Mouse (Mus musculus) megakaryocyte-erythroid progenitor cell, adult 5 weeks (primary cell): Measurements from ENCODE around the gene Olfr632. TPM values are rescaled to one million over a fixed set of nuclear protein-coding genes. Genes with fewer than 3 reads are reported as not detected.

Experiments used
- polyA plus RNA-seq: library from polyadenylated mRNA; stranded (reverse); fragments of >175 nt; gene quantifications from 2 replicates; pipeline ENCODE4 v1.2.3, GENCODE M21; 2012

Gene Olfr632
- not detected in 2 replicates for polyA plus RNA-seq

DNA sequence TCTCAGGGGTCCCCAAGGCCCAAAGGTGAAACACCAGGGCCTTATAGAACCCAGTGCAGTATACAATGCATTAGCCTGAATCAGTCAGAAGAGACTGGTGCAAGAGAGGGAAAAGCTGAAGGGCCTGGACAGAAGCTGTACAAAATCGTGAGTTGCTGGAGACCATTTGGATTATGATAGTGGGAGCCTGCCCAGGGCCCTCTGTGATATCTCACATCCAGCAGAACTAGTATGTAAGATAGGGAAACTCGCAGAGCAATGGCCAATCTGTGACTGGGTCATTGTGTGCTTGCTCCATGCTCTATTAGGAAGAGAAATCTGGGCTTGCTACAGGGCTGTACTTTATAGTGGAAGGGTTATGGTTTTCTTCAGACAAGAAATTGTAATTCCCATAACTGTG lies at the start of gene Olfr632:
TSS of gene Olfr632 (plus strand) at position 84 of the 400 bp plus-strand sequence.

GRCm38 (mm10) chr7:103886152-103886551 lies 48.0 kb upstream of the Olfr632 start, which contains the start of gene Olfr66:
Gene Olfr66, minus strand, starts transcription at chr7:103886252.

GRCm38 (mm10) chr7:103894385-103894784 lies 39.8 kb upstream of the Olfr632 start, which contains the start of gene Olfr64:
Gene Olfr64, minus strand, starts transcription at chr7:103894485.

DNA sequence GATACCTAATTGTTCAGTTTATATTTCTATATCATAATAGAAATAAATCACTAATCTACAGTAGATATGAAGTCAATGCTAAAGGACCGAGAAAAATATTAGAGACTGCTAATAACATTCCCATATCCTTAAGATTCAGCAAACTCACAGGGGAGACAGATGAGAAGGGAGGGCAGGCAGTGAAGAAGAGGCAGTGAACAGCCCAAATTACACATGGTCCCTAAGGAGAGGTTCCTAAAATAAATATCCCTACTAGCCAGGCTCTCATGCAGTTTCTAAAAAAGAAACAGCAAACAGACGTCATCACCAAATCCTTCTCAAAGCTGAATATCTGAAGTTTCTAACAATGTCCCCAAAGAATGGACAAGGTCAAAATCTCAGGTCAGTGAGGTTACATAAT lies 31.0 kb upstream of the Olfr632 start, which contains the start of gene Olfr65:
TSS of gene Olfr65 (plus strand) at position 301 of the 400 bp plus-strand sequence.

DNA sequence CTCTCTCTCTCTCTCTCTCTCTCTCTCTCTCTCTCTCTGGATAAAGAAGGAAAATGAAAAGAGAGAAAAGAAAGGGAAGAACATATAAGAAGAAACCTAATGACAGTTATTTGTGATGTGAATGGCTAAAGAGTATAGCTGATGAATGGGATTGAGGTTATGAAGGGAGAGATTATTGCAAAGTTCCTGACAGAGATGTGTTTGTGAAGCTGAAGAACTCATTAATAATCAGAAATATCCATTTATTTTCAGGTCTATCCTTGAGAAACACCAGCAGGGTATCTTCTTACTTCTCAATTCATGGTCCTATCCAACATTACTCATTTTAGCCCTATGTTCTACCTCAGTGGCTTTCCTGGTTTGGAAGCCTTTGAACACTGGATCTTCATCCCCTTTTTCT lies 5.6 kb upstream of the Olfr632 start, which contains the start of gene Olfr631:
TSS of gene Olfr631 (plus strand) at position 301 of the 400 bp plus-strand sequence.

GRCm38 (mm10) chr7:103944137-103944536 lies 10.0 kb downstream of the Olfr632 start, which contains the start of gene Olfr633:
Gene Olfr633, plus strand, starts transcription at chr7:103944437.

DNA sequence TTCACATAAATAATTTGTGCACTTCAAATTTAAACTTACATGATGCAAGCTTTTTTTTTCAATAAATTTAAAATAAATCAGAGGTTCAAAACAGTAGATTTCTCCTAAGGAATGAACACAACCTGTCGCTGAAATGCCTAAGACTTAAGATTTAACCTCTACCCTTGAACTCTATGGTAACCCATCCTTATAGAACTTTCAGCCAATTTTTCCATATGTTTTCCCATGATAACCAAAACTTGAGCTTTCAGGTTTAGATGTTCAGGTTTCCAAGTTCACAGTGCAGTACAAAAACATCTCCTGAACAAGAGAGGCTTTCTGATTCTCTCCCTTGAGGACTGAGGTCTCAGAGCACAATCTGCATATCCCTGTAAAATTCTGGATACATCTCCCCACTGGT lies 36.7 kb downstream of the Olfr632 start, which contains the start of gene Olfr635:
TSS of gene Olfr635 (plus strand) at position 301 of the 400 bp plus-strand sequence.

Other genes with a start within 250 kb of the Olfr632 start
- gene Olfr243, start 219.7 kb upstream of the Olfr632 start, polyA plus RNA-seq, result not detected in 2 replicates
- gene Olfr628, start 204.0 kb upstream of the Olfr632 start, polyA plus RNA-seq, result not detected in 2 replicates
- not detected in 2 replicates for gene Olfr629, start 189.4 kb upstream of the Olfr632 start, polyA plus RNA-seq
- not detected in 2 replicates for gene Olfr630, start 177.0 kb upstream of the Olfr632 start, polyA plus RNA-seq
- gene Olfr69, start 162.8 kb upstream of the Olfr632 start, polyA plus RNA-seq, result not detected in 2 replicates
- not detected in 2 replicates for gene Olfr68, start 154.6 kb upstream of the Olfr632 start, polyA plus RNA-seq
- not detected in 2 replicates for gene Olfr67, start 142.5 kb upstream of the Olfr632 start, polyA plus RNA-seq
- 65.8 and 124 TPM in 2 replicates for gene Hbb-bt, start 120.4 kb upstream of the Olfr632 start, polyA plus RNA-seq
- gene Hbb-bs, start 106.3 kb upstream of the Olfr632 start, polyA plus RNA-seq, result 239 and 618 TPM in 2 replicates
- gene Hbb-bh2, start 93.8 kb upstream of the Olfr632 start, polyA plus RNA-seq, result not detected in 2 replicates
- not detected in 2 replicates for gene Hbb-bh1, start 91.2 kb upstream of the Olfr632 start, polyA plus RNA-seq
- gene Hbb-y, start 81.1 kb upstream of the Olfr632 start, polyA plus RNA-seq, result not detected in 2 replicates
- gene Olfr66, start 48.1 kb upstream of the Olfr632 start, polyA plus RNA-seq, result not detected in 2 replicates
- gene Olfr64, start 39.9 kb upstream of the Olfr632 start, polyA plus RNA-seq, result 0.02 TPM in 1 of 2 replicates, not detected in the other
- not detected in 2 replicates for gene Olfr65, start 30.9 kb upstream of the Olfr632 start, polyA plus RNA-seq
- not detected in 2 replicates for gene Olfr631, start 5.5 kb upstream of the Olfr632 start, polyA plus RNA-seq
- gene Olfr633, start 10.1 kb downstream of the Olfr632 start, polyA plus RNA-seq, result not detected in 2 replicates
- gene Olfr635, start 36.8 kb downstream of the Olfr632 start, polyA plus RNA-seq, result 0.01 TPM in 1 of 2 replicates, not detected in the other
- gene Olfr638, start 64.4 kb downstream of the Olfr632 start, polyA plus RNA-seq, result not detected in 2 replicates
- gene Olfr639, start 83.0 kb downstream of the Olfr632 start, polyA plus RNA-seq, result 0.01 TPM in 1 of 2 replicates, not detected in the other
- gene Olfr640, start 91.2 kb downstream of the Olfr632 start, polyA plus RNA-seq, result not detected in 2 replicates
- gene Olfr641, start 101.1 kb downstream of the Olfr632 start, polyA plus RNA-seq, result not detected in 2 replicates
- not detected in 2 replicates for gene Olfr642, start 118.3 kb downstream of the Olfr632 start, polyA plus RNA-seq
- not detected in 2 replicates for gene 4930516K23Rik, start 127.1 kb downstream of the Olfr632 start, polyA plus RNA-seq
- gene Olfr644, start 137.5 kb downstream of the Olfr632 start, polyA plus RNA-seq, result not detected in 2 replicates
- not detected in 2 replicates for gene Olfr645, start 151.1 kb downstream of the Olfr632 start, polyA plus RNA-seq
- gene Olfr646, start 170.5 kb downstream of the Olfr632 start, polyA plus RNA-seq, result 0.02 TPM in 1 of 2 replicates, not detected in the other
- 0.03 TPM in 1 of 2 replicates, not detected in the other for gene Ubqln5, start 195.5 kb downstream of the Olfr632 start, polyA plus RNA-seq
- not detected in 2 replicates for gene Olfr643, start 203.1 kb downstream of the Olfr632 start, polyA plus RNA-seq
- gene Ubqln3, start 208.9 kb downstream of the Olfr632 start, polyA plus RNA-seq, result not detected in 2 replicates
- gene Ubqlnl, start 216.2 kb downstream of the Olfr632 start, polyA plus RNA-seq, result not detected in 2 replicates
- gene Olfm5, start 230.5 kb downstream of the Olfr632 start, polyA plus RNA-seq, result not detected in 2 replicates
- not detected in 2 replicates for gene Olfr648, start 249.0 kb downstream of the Olfr632 start, polyA plus RNA-seq